Mouse (Mus musculus): ENCODE measurements at regions not wholly inside any gene's neighbourhood (a gene's known extent, or its start where the extent isn't known, plus 50 kb on each side); places are given as distances from the start of the nearest gene placed in this dataset.

GRCm38 (mm10) chr2:50830056-50830720, 318.7 kb downstream of the Rnd3 start:
- DNase-seq (ENCODE audit: low read depth) = no peak
- TF ChIP-seq CTCF (IDR thresholded peaks at IDR 0.05; ENCODE audit: borderline replicate concordance, extremely low read depth, insufficient read depth, insufficient read length) (peak; percentile 19; the same call in 1 of the 2 replicates), POLR2A (IDR thresholded peaks at IDR 0.05; ENCODE audit: borderline replicate concordance, extremely low read depth, insufficient read depth, insufficient read length, poor library complexity, severe bottlenecking) (no peak)

GRCm38 (mm10) chr2:50827097-50827496, 321.8 kb downstream of the Rnd3 start:
- DNase-seq (ENCODE audit: low read depth) = peak; percentile 34
- TF ChIP-seq POLR2A (IDR thresholded peaks at IDR 0.05; ENCODE audit: borderline replicate concordance, extremely low read depth, insufficient read depth, insufficient read length, poor library complexity, severe bottlenecking) (no peak), CTCF (IDR thresholded peaks at IDR 0.05; ENCODE audit: borderline replicate concordance, extremely low read depth, insufficient read depth, insufficient read length) (no peak)

GRCm38 (mm10) chr2:50826537-50826936, 322.4 kb downstream of the Rnd3 start:
- no peak for TF ChIP-seq POLR2A (IDR thresholded peaks at IDR 0.05; ENCODE audit: borderline replicate concordance, extremely low read depth, insufficient read depth, insufficient read length, poor library complexity, severe bottlenecking)
- DNase-seq (ENCODE audit: low read depth) = no peak

GRCm38 (mm10) chr2:50825626-50826025, 323.3 kb downstream of the Rnd3 start:
- TF ChIP-seq CTCF (IDR thresholded peaks at IDR 0.05; ENCODE audit: borderline replicate concordance, extremely low read depth, insufficient read depth, insufficient read length) = no peak
- TF ChIP-seq POLR2A (IDR thresholded peaks at IDR 0.05; ENCODE audit: borderline replicate concordance, extremely low read depth, insufficient read depth, insufficient read length, poor library complexity, severe bottlenecking) = no peak
- no peak for DNase-seq (ENCODE audit: low read depth)

GRCm38 (mm10) chr2:50824782-50825181, 324.1 kb downstream of the Rnd3 start:
- DNase-seq (ENCODE audit: low read depth) = no peak
- TF ChIP-seq POLR2A (IDR thresholded peaks at IDR 0.05; ENCODE audit: borderline replicate concordance, extremely low read depth, insufficient read depth, insufficient read length, poor library complexity, severe bottlenecking) (no peak), CTCF (IDR thresholded peaks at IDR 0.05; ENCODE audit: borderline replicate concordance, extremely low read depth, insufficient read depth, insufficient read length) (no peak)

GRCm38 (mm10) chr2:50822738-50823137, 326.2 kb downstream of the Rnd3 start:
- peak; percentile 47 for DNase-seq (ENCODE audit: low read depth)

GRCm38 (mm10) chr2:50819305-50819665, 329.6 kb downstream of the Rnd3 start:
- no peak for TF ChIP-seq CTCF (IDR thresholded peaks at IDR 0.05; ENCODE audit: borderline replicate concordance, extremely low read depth, insufficient read depth, insufficient read length)
- no peak for TF ChIP-seq POLR2A (IDR thresholded peaks at IDR 0.05; ENCODE audit: borderline replicate concordance, extremely low read depth, insufficient read depth, insufficient read length, poor library complexity, severe bottlenecking)

More at GRCm38 (mm10) chr2:50822738-50823137, 326.2 kb downstream of the Rnd3 start:
- no peak for TF ChIP-seq POLR2A (IDR thresholded peaks at IDR 0.05; ENCODE audit: borderline replicate concordance, extremely low read depth, insufficient read depth, insufficient read length, poor library complexity, severe bottlenecking)
- no peak for TF ChIP-seq CTCF (IDR thresholded peaks at IDR 0.05; ENCODE audit: borderline replicate concordance, extremely low read depth, insufficient read depth, insufficient read length)

GRCm38 (mm10) chr2:50818557-50819304, 330.2 kb downstream of the Rnd3 start:
- TF ChIP-seq POLR2A (IDR thresholded peaks at IDR 0.05; ENCODE audit: borderline replicate concordance, extremely low read depth, insufficient read depth, insufficient read length, poor library complexity, severe bottlenecking) (no peak), CTCF (IDR thresholded peaks at IDR 0.05; ENCODE audit: borderline replicate concordance, extremely low read depth, insufficient read depth, insufficient read length) (no peak)
- no peak for DNase-seq (ENCODE audit: low read depth)

More at GRCm38 (mm10) chr2:50819305-50819665, 329.6 kb downstream of the Rnd3 start:
- DNase-seq (ENCODE audit: low read depth) = no peak

GRCm38 (mm10) chr2:50816364-50816763, 332.5 kb downstream of the Rnd3 start:
- no peak for TF ChIP-seq POLR2A (IDR thresholded peaks at IDR 0.05; ENCODE audit: borderline replicate concordance, extremely low read depth, insufficient read depth, insufficient read length, poor library complexity, severe bottlenecking)
- no peak for TF ChIP-seq CTCF (IDR thresholded peaks at IDR 0.05; ENCODE audit: borderline replicate concordance, extremely low read depth, insufficient read depth, insufficient read length)
- no peak for DNase-seq (ENCODE audit: low read depth)

- TF ChIP-seq CTCF (IDR thresholded peaks at IDR 0.05; ENCODE audit: borderline replicate concordance, extremely low read depth, insufficient read depth, insufficient read length) (no peak), POLR2A (IDR thresholded peaks at IDR 0.05; ENCODE audit: borderline replicate concordance, extremely low read depth, insufficient read depth, insufficient read length, poor library complexity, severe bottlenecking) (no peak)
- DNase-seq (ENCODE audit: low read depth) = peak; percentile 51
These were observed 333.4 kb downstream of the Rnd3 start for GRCm38 (mm10) chr2:50815541-50815940.

GRCm38 (mm10) chr2:50813568-50814461, 335.1 kb downstream of the Rnd3 start:
- no peak for TF ChIP-seq CTCF (IDR thresholded peaks at IDR 0.05; ENCODE audit: borderline replicate concordance, extremely low read depth, insufficient read depth, insufficient read length)
- no peak for TF ChIP-seq POLR2A (IDR thresholded peaks at IDR 0.05; ENCODE audit: borderline replicate concordance, extremely low read depth, insufficient read depth, insufficient read length, poor library complexity, severe bottlenecking)
- DNase-seq (ENCODE audit: low read depth) = no peak

All from brain, embryonic 14.5 days (tissue).